Mouse (Mus musculus): ENCODE measurements around the gene Smg7. TPM values are rescaled to one million over a fixed set of nuclear protein-coding genes. Genes with fewer than 3 reads are reported as not detected.

Gene Smg7
- polyA plus RNA-seq, 1 experiment: 16.6 TPM

DNA sequence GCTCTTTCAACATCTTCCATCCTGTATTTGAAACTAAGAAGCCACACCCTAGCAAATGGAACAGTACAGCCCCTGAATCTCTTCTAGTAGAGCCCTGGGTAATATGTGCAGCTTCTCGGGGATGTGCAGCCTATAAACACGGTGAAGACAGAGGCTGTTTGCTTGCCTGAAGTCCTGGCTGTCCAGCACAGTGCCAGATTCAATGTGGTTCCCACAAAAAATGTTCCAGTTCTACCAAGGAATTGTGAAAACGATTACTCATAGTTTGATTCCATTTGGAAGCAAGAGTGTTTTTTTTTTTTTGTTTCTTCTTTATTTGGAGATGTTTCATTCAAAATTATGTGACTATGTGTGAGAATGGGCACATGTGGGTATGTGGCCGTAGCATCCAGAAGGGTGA is 80.7 kb downstream of the Smg7 start:
- no peak for TF ChIP-seq MAX (IDR thresholded peaks at IDR 0.05)
- H3ac ChIP-seq (ENCODE audit: control insufficient read depth, insufficient read length, low read depth): no peak overlapping the region

DNA sequence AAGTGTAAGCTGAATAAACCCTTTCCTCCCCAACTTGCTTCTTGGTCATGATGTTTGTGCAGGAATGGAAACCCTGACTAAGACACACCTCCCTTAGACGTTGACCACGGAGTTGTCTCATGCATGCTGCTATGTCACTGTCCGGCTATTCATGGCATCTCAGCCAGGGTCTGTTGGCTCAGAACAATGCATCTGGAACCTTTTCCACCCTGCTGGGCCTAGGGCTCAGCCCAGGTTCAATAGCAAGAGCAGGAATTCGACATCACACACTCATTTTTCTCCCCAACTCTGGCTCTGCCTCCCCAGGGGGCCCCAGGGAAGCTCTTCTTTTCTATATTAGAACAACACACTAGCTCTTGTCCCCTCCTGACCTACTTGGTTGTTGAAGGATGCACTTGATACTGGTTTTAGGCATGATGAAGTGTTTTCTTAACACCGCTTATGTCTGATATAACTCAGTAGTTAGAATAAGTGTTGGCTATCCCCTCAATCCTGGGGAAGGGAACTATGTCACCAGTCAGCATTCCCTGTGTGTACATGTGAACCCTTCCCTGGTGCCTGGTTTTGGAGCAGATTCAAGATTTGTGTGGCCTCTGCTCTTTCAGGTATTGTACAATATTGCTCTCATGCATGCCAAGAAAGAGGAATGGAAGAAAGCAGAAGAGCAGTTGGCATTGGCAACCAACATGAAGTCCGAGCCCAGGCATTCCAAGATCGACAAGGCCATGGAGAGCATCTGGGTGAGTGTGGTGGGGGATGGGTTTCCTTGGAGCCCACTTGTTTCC is 81.3 kb downstream of the Smg7 start:
- Histone ChIP-seq H3K79me3 (ENCODE audit: low read depth) (no peaks in the 10 kb centered on the region), H3K4me3 (ENCODE audit: insufficient read depth, poor library complexity, severe bottlenecking) (no peak overlapping the region), H3K27me3 (ENCODE audit: control insufficient read depth, insufficient read depth, insufficient read length) (no peaks in the 10 kb centered on the region), H3K36me3 (ENCODE audit: control insufficient read depth, insufficient read depth) (no peaks in the 10 kb centered on the region), H3ac (ENCODE audit: control insufficient read depth, insufficient read length, low read depth) (no peak overlapping the region), H3K79me2 (ENCODE audit: control insufficient read depth, insufficient read depth) (no peaks in the 10 kb centered on the region)
- TF ChIP-seq CEBPB (IDR thresholded peaks at IDR 0.05; ENCODE audit: low read depth) (no peak), USF1 (IDR thresholded peaks at IDR 0.05; ENCODE audit: low read depth) (no peak), CTCF (IDR thresholded peaks at IDR 0.05; ENCODE audit: control insufficient read depth, insufficient read depth, insufficient read length) (no peak), MAX (IDR thresholded peaks at IDR 0.05) (no peak), MYOD1 (IDR thresholded peaks at IDR 0.05; ENCODE audit: control insufficient read depth, insufficient read length, low read depth) (no peak), MYOG (IDR thresholded peaks at IDR 0.05; ENCODE audit: control insufficient read depth, extremely low read depth, insufficient read length) (no peak), FOSL1 (IDR thresholded peaks at IDR 0.05; ENCODE audit: insufficient read depth, low read length, poor library complexity, severe bottlenecking) (no peak)

More for the DNA sequence above, 80.7 kb downstream of the Smg7 start:
- Histone ChIP-seq H3K4me3 (ENCODE audit: insufficient read depth, poor library complexity, severe bottlenecking) (no peak overlapping the region), H3K27me3 (ENCODE audit: control insufficient read depth, insufficient read depth, insufficient read length) (no peaks in the 10 kb centered on the region), H3K36me3 (ENCODE audit: control insufficient read depth, insufficient read depth) (no peaks in the 10 kb centered on the region), H3K79me3 (ENCODE audit: low read depth) (no peaks in the 10 kb centered on the region), H3K79me2 (ENCODE audit: control insufficient read depth, insufficient read depth) (no peaks in the 10 kb centered on the region)

DNA sequence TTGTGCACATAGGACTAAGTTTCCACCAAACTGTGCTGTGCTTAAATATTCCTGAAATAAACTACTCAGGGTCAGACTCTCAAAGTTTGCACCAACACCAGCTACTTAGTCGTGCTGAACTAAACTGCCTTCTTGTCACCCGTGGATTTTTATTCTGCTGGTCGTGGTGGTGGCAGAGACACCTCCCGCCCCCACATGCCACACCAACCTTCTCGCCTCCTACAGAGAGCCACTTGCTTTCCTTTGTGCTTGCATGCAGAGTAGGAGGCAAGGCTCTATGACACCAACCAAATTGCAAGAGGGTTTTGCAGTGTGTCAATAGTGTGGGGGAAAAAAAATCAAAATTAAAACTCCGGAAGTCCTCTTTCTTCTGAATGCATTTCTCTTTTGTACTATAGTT is 82.9 kb downstream of the Smg7 start:
- Histone ChIP-seq H3K36me3 (ENCODE audit: control insufficient read depth, insufficient read depth) (no peaks in the 10 kb centered on the region), H3K4me3 (ENCODE audit: insufficient read depth, poor library complexity, severe bottlenecking) (no peak overlapping the region), H3K79me3 (ENCODE audit: low read depth) (no peaks in the 10 kb centered on the region), H3K27me3 (ENCODE audit: control insufficient read depth, insufficient read depth, insufficient read length) (no peaks in the 10 kb centered on the region), H3K79me2 (ENCODE audit: control insufficient read depth, insufficient read depth) (no peaks in the 10 kb centered on the region), H3ac (ENCODE audit: control insufficient read depth, insufficient read length, low read depth) (no peak overlapping the region)
- TF ChIP-seq MAX (IDR thresholded peaks at IDR 0.05) (no peak), CEBPB (IDR thresholded peaks at IDR 0.05; ENCODE audit: low read depth) (no peak), MYOG (IDR thresholded peaks at IDR 0.05; ENCODE audit: control insufficient read depth, extremely low read depth, insufficient read length) (no peak), FOSL1 (IDR thresholded peaks at IDR 0.05; ENCODE audit: insufficient read depth, low read length, poor library complexity, severe bottlenecking) (no peak), USF1 (IDR thresholded peaks at IDR 0.05; ENCODE audit: low read depth) (no peak), CTCF (IDR thresholded peaks at IDR 0.05; ENCODE audit: control insufficient read depth, insufficient read depth, insufficient read length) (no peak), MYOD1 (IDR thresholded peaks at IDR 0.05; ENCODE audit: control insufficient read depth, insufficient read length, low read depth) (no peak)

DNA sequence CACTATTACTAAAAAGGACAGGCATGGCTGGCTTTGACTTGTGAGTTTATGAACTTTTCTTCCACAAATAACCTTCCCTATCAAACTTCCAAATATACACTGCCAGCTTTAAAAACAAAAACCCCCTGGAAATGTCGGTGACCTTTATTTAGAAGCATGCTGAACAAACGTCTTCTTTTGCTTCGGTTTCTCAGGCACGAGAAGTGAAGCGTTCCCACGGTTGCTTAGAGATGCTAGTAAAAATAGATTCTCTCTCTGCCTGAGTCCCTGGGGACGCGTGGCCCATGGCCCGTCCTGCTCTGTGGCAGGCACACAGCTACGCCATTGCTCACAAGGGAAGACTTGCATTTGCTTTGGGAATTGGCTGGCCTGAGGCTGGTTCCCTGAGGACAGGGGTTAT is 84.7 kb downstream of the Smg7 start:
- TF ChIP-seq USF1 (IDR thresholded peaks at IDR 0.05; ENCODE audit: low read depth): no peak
- TF ChIP-seq MAX (IDR thresholded peaks at IDR 0.05): no peak
- TF ChIP-seq CEBPB (IDR thresholded peaks at IDR 0.05; ENCODE audit: low read depth): no peak
- no peak for TF ChIP-seq MYOD1 (IDR thresholded peaks at IDR 0.05; ENCODE audit: control insufficient read depth, insufficient read length, low read depth)

DNA sequence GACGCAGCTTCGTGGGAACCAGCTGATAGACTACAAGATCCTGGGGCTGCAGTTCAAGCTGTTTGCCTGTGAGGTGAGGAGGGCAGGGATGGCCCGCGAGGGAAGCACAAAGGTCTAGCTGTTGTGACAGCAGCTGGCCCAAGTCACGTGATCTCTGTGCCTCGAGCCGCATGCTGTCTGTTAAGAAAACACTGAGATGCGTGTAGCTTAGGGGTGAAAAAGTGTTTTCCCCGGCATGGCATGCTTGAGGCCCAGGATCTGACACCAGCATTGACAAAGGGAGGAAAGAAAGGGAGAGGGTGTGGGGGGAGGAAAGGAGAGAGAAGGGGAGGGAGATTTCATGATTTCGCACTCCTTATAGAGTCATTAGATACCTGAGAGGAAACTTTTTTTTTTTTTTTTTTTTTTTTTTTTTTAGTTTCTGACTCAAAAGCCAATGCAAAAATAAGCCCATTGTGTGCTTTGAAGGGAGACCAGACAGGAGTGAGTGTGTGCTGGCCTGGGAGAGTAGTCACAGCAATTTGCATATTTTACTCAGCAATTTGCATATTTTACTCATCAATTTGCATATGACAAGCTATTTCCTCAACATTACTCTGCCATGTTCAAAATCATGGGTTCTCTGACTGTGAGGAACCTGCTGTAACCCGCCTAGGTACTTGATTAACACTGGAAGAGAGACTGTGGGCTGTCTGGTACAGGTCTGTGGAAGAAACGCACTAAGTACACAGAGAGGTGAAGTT is 85.2 kb downstream of the Smg7 start:
- Histone ChIP-seq H3K79me3 (ENCODE audit: low read depth) (no peaks in the 10 kb centered on the region), H3K27me3 (ENCODE audit: control insufficient read depth, insufficient read depth, insufficient read length) (no peaks in the 10 kb centered on the region), H3K79me2 (ENCODE audit: control insufficient read depth, insufficient read depth) (no peaks in the 10 kb centered on the region), H3ac (ENCODE audit: control insufficient read depth, insufficient read length, low read depth) (no peak overlapping the region), H3K4me3 (ENCODE audit: insufficient read depth, poor library complexity, severe bottlenecking) (no peak overlapping the region), H3K36me3 (ENCODE audit: control insufficient read depth, insufficient read depth) (no peaks in the 10 kb centered on the region)
- TF ChIP-seq MYOD1 (IDR thresholded peaks at IDR 0.05; ENCODE audit: control insufficient read depth, insufficient read length, low read depth): no peak
- no peak for TF ChIP-seq FOSL1 (IDR thresholded peaks at IDR 0.05; ENCODE audit: insufficient read depth, low read length, poor library complexity, severe bottlenecking)
- TF ChIP-seq MAX (IDR thresholded peaks at IDR 0.05): no peak
- no peak for TF ChIP-seq CEBPB (IDR thresholded peaks at IDR 0.05; ENCODE audit: low read depth)
- no peak for TF ChIP-seq USF1 (IDR thresholded peaks at IDR 0.05; ENCODE audit: low read depth)
- no peak for TF ChIP-seq CTCF (IDR thresholded peaks at IDR 0.05; ENCODE audit: control insufficient read depth, insufficient read depth, insufficient read length)
- TF ChIP-seq MYOG (IDR thresholded peaks at IDR 0.05; ENCODE audit: control insufficient read depth, extremely low read depth, insufficient read length): no peak

More for the DNA sequence above, 84.7 kb downstream of the Smg7 start:
- H3K79me3 ChIP-seq (ENCODE audit: low read depth): no peaks in the 10 kb centered on the region
- H3K4me3 ChIP-seq (ENCODE audit: insufficient read depth, poor library complexity, severe bottlenecking): no peak overlapping the region
- no peaks in the 10 kb centered on the region for H3K36me3 ChIP-seq (ENCODE audit: control insufficient read depth, insufficient read depth)
- H3K27me3 ChIP-seq (ENCODE audit: control insufficient read depth, insufficient read depth, insufficient read length): no peaks in the 10 kb centered on the region
- H3K79me2 ChIP-seq (ENCODE audit: control insufficient read depth, insufficient read depth): no peaks in the 10 kb centered on the region
- H3ac ChIP-seq (ENCODE audit: control insufficient read depth, insufficient read length, low read depth): no peak overlapping the region

DNA sequence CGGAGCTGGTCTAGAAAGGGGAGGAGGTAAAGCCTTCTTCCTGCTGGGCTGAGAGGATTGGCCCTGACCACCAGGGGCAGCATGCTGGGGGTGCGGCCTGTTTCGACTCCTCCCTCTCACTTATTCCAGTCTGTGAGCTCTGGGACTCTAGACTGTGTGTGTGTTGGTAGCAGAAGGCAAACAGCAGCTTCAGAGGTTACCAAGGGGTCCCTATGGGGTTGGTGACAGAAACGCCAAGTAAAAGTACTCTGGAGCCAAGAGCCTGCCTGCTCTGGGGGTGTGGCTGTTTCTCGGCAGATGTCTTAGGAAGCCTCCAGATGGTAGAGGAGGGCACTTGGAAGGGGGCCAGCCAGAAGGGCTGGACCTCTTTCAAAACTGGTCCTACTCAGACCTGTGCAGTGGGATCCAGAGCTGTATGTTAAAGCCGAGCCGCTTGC is 87.2 kb downstream of the Smg7 start:
- no peaks in the 10 kb centered on the region for H3K36me3 ChIP-seq (ENCODE audit: control insufficient read depth, insufficient read depth)
- no peak for TF ChIP-seq MYOG (IDR thresholded peaks at IDR 0.05; ENCODE audit: control insufficient read depth, extremely low read depth, insufficient read length)
- no peak for TF ChIP-seq MYOD1 (IDR thresholded peaks at IDR 0.05; ENCODE audit: control insufficient read depth, insufficient read length, low read depth)
- no peak for TF ChIP-seq MAX (IDR thresholded peaks at IDR 0.05)
- no peak for TF ChIP-seq CEBPB (IDR thresholded peaks at IDR 0.05; ENCODE audit: low read depth)
- TF ChIP-seq CTCF (IDR thresholded peaks at IDR 0.05; ENCODE audit: control insufficient read depth, insufficient read depth, insufficient read length): no peak
- TF ChIP-seq FOSL1 (IDR thresholded peaks at IDR 0.05; ENCODE audit: insufficient read depth, low read length, poor library complexity, severe bottlenecking): no peak
- no peak for TF ChIP-seq USF1 (IDR thresholded peaks at IDR 0.05; ENCODE audit: low read depth)
- no peak overlapping the region for H3K4me3 ChIP-seq (ENCODE audit: insufficient read depth, poor library complexity, severe bottlenecking)

More for the DNA sequence above, 87.2 kb downstream of the Smg7 start:
- Histone ChIP-seq H3K27me3 (ENCODE audit: control insufficient read depth, insufficient read depth, insufficient read length) (no peaks in the 10 kb centered on the region), H3K79me3 (ENCODE audit: low read depth) (no peaks in the 10 kb centered on the region), H3K79me2 (ENCODE audit: control insufficient read depth, insufficient read depth) (no peaks in the 10 kb centered on the region), H3ac (ENCODE audit: control insufficient read depth, insufficient read length, low read depth) (no peak overlapping the region)
